Mouse (Mus musculus): Measurements from ENCODE around the gene A830031A19Rik.

Gene A830031A19Rik

DNA sequence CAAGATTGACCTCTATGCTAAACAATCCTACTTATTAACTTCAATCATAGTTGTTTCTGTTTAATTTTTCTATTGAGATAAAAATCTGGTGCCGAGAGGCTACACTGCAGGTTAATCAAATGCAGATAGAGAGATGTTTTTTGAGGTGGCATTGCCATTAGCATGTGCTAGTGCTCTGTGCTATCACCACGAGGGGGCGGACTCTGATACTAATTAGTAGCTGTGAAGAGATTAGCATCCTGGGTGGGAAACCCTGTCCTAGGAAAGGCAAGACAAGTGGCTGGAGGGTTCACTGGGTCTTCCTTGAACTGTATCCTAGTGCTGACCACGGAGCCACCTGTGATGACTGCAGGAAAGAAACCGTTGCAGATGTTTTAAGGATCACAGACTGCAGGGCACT is 66.6 kb downstream of the A830031A19Rik start:
- peak; percentile 59 for DNase-seq

DNA sequence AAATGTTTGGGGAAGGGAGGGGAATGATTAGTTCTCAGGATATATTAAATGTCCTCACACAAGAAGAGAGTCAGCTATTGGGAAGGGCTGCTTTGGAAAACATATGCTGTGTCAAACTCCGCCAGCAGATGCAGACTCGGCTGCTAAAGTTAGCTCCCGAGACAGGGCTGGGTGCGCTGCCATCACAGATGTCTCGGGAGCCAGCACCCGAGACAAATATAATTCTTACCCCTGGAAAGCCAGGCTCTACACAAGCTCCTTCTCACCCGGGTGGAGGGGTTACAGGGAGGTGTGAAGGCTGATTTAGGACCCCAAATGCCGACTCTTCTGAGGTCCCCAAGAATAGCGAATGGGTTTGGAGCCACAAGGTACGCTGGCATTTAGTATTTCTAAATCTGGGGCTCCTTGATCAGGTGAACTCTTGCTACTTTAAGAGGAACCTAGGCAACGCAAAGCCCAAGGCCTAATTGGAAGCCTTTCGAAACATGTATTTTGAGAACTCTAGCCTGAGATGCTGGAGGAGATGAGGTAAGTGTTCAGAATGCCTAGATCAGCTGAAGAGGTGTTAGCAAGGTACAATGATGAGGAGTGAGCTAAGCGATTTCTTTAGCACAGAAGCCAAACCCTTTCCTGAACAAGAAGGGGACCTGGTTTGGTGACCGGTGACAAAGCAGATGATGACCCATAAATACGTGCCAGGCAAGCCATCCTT is 69.3 kb downstream of the A830031A19Rik start:
- no peak for DNase-seq

DNA sequence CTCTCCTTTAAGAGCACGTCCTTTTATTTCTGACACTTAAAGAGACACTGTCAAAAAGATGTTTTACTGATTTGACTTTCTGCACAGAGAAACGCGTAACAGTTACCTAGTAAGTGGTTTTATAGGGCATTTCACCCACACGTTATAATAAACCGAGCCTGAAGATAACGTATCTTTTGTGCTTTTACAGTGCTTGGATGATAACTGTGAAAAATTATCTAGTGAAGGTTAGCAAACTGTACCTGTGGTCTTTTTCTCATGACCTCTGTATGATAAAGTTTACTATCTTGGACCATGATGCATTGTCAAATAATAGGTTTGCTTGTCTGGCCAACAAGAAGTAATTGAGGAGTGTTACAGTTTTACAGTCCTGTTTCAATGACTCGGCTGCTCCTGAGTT is 74.2 kb downstream of the A830031A19Rik start:
- DNase-seq, result no peak
